Mouse (Mus musculus): ENCODE measurements around the gene B4galt4. TPM values are rescaled to one million over a fixed set of nuclear protein-coding genes. Genes with fewer than 3 reads are reported as not detected.
"Not testable (repeated sequence)": the region's sequence is repeated elsewhere in the genome, so short reads cannot be mapped to it uniquely, and the experiment has no call there.

The B4galt4 gene
- total RNA-seq, 2 experiments from 2014 or later: 58.2 to 62.7 TPM

DNA sequence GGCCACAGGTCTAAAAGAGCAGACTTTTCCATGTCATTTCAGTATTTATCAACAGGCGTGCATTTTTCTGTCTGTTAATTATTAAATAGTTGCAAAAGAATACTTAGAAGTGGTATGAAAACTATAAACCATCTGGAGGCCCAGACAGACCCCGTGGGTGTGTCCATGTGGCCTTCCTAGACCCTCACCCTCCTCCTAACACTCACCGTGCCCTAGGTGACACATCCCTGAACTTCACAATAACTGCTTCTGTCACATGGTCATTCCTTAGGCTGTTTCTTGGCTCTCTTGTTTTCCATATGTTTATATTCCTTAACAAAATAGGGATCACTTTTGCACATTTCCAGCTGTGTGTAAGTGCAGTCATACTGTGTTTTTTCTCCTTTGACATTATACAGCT lies 24.6 kb downstream of the B4galt4 start:
- no peak for ATAC-seq (replicated peaks; ENCODE audit: poor library complexity, severe bottlenecking)

DNA sequence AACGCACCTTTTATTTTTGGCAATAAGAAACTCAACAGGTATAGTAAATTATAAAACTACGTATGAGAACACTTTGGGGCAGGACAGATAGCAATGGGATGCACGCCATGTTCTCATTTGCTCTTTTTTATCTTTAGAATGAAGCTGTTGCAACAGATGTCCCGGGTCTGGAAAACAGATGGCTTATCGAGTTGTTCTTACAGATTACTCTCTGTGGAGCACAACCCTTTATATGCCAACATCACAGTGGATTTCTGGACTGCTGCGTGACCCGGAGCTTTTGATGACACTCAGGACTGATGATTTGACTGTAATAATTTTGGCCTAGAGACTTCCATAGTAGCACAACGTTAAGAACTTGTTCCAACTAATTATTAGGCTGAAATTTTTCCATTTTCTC lies 25.7 kb downstream of the B4galt4 start:
- ATAC-seq (replicated peaks; ENCODE audit: poor library complexity, severe bottlenecking): no peak

DNA sequence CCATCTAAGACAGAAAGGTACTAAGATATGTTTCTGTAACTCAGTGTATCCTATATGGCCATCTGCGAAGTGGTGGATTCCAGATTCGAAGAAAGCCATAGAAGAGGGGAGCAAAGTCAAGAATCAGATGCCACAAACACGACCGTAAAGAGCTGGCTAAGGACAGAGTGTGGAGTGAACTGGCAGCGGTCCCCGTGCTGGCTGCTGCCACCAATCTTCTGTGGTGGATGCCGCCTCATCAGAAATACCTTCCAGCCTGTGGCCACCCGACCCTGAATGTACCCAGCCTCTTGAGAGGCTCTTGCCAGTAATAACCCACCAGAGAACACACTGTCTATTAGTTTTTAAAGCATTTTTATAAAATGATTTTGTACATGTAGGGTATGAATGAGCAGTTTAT lies 26.3 kb downstream of the B4galt4 start:
- ATAC-seq (replicated peaks; ENCODE audit: poor library complexity, severe bottlenecking): no peak

DNA sequence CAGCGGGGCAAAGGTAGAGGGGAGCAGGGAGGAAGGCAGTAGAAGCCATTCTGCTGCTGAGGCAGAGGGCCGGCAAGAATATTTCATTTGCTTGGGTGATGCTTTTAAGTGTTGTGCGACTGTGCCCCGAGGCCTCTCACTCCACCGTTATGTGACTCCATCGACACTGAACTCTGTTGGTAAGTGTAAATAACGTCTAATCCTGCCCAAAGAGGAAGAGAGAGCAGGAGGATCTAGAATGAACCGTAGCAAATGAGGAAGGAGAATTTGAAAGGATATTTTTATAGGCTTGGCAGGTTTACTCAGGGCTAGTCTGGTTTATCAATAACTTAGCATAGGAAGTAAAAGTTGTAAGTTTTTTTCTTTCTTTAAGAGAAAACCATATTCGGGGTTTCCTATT lies 27.5 kb downstream of the B4galt4 start:
- peak; percentile 79 for ATAC-seq (replicated peaks; ENCODE audit: poor library complexity, severe bottlenecking)

DNA sequence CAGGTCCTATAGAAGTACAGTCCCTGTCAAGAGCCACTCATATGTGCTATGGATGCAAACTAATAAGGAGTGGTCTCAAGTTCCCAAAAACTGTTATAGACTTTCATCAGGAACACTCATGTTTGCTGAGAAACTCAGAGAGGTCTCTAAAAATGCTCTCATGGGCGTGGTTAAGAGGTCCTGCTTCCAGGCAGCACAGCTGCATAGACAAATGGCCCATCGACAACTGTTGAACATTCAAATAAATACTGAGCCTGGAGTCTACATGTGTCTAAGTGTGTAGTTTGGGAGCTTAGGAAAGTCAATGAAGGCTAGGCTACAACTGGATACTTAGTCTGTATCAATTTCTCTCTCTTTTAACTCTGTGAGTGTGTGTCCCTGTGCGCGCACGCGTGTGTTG lies 29.1 kb downstream of the B4galt4 start:
- no peak for ATAC-seq (replicated peaks; ENCODE audit: poor library complexity, severe bottlenecking)

DNA sequence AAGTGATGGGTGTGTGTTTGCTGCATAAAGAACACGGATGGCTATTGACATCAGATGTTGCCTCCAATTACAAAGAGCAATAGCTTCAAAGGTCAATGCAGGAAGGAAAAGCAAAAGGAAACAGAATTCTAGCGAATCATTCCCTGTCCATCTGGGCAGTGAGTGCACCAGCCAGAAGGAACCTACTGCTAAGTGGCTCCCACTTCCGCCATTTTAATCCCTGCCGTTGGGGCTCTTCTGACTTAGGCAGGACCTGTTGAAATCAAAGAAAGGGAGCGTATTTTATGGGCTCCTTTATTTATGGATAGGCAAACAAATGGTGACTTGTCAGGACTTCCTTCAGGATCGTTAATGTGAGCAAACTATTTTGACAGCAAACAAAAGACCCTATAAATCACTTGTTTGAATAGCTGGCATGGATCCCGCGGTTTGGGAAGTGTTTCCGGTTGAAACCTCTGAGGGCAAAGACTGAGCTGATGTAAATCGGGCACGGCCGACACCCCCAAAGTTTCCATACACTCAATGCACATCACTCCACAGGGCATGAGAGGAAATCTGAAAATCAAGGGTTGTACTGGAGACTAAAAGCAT lies 30.9 kb downstream of the B4galt4 start:
- no peak for ATAC-seq (replicated peaks; ENCODE audit: poor library complexity, severe bottlenecking)

DNA sequence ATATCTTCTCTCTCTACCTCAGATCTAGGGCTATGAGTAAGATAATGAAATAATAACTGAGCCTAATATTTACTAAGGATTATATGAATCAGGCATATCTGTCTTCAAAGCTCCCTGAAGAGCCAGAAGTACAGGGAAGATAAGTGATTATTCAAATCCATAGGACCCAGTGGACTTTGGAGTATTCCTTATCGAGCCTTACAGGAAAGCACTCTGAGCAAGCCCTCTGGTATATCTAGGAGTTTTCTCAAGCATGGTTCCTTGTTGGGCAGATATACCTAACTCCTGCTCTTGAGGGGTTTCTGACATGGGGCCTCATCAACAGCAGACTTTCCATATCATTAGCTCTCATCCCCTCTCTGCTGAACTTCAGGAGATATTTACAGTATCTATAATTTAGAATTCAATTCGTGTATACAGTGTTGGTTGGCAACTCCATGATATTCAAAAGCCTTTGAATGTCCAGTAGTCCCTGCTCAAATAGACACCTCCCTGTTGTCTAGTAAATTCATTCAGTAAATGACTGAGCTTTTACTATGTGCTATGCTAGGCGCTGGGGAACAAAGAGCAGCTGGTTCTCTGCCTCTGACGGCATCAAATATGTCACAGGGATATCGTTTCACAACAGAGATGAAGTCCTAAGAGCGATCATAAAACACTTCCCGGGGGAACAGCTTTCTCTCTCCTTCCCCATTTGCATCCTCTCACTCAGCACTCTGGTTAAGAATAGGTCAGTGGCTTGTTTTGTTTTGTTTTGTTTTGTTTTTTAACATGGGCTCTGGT lies 33.1 kb downstream of the B4galt4 start:
- no peak for ATAC-seq (replicated peaks; ENCODE audit: poor library complexity, severe bottlenecking)

DNA sequence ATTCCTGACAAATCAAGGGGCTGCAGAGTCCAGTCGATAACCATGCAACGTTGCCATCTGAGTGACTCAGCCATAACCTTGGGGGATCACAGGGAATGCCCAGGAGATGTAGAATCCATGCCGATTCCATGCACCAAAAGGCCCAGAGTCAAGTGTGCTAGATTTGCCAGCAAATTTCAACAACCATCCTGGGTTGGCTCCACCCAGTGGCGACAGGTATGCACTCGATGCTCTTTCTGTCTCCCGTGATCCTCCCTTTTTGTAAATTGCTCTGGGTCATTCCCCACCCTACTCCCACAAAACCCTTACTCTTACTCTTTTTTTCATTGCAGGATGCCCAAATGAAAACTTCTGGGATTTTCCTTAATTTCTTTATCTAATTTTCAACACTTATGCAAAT lies 34.3 kb downstream of the B4galt4 start:
- no peak for ATAC-seq (replicated peaks; ENCODE audit: poor library complexity, severe bottlenecking)

DNA sequence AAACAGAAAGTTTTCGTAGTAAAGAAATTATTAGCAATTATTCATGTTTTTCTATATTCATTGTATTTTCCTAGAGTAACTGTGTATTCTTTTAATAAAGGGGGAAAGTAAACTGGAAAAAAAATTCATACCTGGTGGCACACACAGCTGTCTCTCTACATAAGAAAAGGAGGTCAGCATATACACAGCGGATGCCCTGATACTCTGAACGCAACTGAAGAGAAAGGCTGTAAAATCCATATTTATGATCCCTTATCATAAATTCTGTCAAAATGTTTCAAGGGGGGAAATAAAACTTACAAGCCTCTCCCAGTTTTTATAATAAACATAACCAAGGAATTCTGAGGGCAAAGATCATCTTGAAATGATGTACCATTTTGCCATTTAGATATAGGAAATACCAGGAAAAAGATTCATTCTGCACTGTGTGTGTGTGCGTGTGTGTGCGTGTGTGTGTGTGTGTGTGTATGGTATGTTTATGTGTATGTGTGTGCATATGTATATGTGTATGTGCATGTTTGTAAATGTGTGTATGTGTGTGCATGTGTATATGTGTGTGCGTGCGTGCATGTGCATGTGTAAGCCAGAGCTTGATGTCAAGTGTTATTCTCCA lies 39.0 kb downstream of the B4galt4 start:
- ATAC-seq (replicated peaks; ENCODE audit: poor library complexity, severe bottlenecking): no peak

DNA sequence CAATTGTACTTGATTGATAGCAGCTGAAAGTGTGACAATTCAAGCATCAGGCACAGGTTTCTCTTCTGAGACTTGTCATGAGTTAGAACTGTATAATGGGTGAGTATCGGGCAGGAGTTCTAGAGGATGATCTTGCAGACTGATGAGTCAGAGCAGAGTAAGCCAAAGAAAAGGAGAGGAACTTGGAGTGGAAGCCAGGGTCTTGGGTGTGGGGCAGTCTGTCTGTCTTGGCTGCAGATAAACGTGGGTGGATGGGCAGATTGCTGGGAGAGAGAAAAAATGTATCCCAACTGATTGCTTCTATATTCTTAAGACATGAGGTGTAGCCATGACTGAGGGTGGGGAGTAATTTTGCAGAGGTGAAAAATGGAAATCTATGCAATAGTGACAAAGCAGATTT lies 39.9 kb downstream of the B4galt4 start:
- ATAC-seq (replicated peaks; ENCODE audit: poor library complexity, severe bottlenecking): no peak

DNA sequence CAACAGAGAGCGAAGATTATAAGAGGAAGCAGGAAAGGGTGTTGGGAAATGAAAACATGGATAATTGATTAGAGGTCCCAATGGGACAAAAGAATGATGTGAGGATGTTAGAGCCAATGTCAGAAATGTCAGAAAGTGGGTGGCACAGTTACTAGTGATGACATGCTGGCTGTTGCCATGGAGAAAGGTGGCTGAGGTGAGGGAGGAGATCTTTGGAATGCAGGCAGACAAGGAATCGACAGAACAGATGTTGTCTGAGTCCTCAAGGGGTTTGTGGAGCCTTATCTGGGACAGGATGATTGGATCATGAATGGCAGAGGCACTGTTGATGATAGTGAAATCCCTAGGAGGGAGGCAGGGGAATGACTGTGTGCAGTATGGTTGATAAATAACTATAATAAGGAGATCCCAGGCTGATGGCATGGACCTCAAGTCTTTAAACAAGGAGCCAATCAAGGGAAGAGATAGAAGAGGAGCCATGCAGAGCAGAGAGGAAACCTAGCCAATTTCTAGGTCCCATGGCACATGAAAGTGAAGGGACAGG lies 40.5 kb downstream of the B4galt4 start:
- no peak for ATAC-seq (replicated peaks; ENCODE audit: poor library complexity, severe bottlenecking)

DNA sequence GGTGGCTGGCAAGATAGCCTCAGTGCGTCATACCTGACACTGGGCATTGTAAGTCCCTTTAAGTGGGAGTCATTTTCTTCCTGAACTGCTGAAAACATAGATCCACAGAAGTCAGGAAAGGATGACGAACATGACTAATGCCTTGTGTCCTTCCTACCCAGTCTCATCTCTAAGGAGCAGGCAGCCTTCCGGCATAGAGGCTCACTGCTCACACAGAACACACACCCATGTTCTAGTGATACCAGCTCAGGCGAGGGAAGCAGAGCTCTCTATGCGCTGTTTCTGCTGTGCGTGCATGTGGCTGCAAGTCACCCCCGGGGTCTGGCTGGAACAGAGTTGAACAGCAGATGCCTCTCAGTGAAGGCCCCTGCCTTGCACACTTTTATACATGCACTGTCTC lies 43.2 kb downstream of the B4galt4 start:
- no peak for ATAC-seq (replicated peaks; ENCODE audit: poor library complexity, severe bottlenecking)

DNA sequence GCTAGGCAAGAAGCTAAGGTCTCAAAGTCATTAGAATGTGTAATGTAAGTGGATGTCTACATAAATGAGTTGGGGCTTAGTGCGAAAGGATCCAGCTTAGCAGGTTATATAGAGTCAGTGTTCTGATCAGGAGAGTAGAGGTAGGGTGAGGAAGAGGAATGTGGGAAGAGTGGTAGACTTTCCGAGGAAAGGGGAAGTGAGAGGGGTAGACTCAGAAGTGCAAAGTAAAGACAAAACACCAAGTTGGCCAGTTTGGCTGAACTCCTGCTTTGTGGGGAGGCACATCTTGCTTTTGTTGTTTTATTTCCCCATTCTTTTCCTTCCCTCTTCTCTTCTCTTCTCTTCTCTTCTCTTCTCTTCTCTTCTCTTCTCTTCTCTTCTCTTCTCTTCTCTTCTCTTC lies 47.0 kb downstream of the B4galt4 start:
- peak; percentile 88 for ATAC-seq (replicated peaks; ENCODE audit: poor library complexity, severe bottlenecking)

DNA sequence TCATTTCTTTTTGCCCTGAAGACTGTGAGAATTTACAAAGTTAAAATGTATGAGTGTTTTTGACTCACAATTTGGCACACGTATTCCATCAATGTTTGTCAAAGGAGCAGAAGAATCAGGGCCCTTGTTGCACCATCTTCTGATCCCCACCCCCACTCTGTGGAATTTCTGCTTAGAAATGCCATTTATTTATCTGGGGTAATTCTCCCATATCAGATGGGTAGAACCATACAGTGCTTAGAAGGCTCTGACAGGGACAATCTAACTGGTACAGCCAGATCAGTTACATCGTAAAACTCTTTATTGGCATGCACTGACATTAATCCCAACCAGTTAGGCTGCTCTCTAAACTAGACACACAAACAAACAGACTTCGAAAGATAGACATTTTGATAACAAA lies 47.9 kb downstream of the B4galt4 start:
- no peak for ATAC-seq (replicated peaks; ENCODE audit: poor library complexity, severe bottlenecking)

DNA sequence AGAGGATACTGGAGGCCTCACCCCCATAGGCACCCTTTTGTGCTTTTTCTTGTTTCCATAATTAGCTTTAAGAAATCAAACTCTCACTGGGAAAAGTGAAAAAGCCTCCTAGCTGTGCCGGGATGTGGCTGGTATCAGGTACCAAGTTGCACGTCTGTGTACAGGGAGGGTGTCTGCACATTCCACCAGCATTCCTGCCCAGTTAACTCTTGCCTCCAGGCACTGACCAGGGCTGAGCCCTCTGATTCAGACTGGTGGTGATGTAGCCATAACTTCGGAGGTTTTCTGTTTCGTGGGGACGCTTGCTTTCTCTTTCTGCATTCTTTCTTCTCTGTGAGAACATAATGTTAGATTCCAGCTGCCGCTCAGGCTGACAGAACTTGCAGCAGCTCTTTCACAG lies 51.1 kb downstream of the B4galt4 start:
- ATAC-seq (replicated peaks; ENCODE audit: poor library complexity, severe bottlenecking): no peak

DNA sequence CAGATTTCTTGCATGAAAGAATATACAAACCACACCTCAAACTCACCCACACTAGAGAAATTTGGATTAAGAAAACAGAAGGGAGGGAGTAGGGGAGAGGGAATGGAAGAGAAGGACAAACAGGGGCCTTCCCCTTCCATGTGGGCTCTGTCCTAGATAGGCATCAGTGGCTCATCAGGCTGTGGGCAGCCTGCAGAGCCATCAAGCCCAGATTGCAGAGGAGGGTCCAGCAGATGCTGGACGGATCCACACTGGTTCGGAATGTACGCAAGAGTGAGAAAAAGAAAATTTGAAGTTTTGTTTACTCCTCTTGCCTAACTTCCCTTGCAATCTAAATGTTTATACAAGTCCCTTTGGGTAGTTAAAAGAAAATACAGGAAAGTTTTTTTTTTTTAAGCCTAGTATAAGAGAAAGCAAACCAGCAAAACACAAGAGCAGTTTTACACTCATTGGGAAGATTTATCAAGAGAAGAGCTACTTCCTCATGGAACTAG lies 56.9 kb downstream of the B4galt4 start:
- no peak for ATAC-seq (replicated peaks; ENCODE audit: poor library complexity, severe bottlenecking)

DNA sequence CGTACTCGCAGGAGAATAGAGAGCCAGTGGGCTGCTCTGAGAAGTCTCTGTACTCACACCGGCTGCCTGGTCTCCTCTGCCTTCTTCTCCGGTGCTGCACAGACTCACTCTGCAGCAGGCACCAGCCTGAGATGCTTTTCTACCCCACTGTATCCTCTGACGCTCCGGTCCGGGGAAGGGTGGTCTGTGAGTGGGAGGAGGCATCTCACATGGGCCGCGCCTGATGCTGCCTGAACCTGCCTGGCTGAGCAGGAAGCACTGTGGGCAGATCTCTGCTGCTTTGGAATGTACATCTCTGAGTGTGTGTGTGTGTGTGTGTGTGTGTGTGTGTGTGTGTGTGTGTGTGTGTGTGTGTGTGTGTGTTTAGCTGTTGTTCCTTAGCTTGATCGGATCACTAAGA lies 58.0 kb downstream of the B4galt4 start, which contains the start of gene Upk1b:
Gene Upk1b (minus strand): TSS at position 238 of the 400 bp plus-strand sequence.
- peak; percentile 69 for ATAC-seq (replicated peaks; ENCODE audit: poor library complexity, severe bottlenecking)

DNA sequence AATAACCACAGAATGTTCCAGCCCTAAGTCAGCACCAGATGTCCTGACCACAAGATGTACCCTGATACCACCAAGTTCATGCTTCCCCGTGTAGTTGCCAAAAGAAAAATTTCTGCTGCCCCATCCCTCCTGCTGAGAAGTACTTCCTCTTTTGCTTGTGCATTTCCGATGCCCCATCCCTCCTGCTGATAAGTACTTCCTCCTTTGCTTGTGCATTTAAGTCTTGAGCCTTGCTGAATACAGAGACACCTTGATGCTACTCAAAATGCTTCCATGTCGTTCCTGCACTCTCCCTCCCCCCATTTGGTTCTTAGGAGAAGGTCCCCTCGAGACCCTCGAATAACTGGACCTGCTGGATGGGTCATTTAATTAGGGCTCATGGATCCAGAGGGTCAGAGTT lies 65.7 kb downstream of the B4galt4 start:
- not testable (repeated sequence) for ATAC-seq (replicated peaks; ENCODE audit: poor library complexity, severe bottlenecking)

DNA sequence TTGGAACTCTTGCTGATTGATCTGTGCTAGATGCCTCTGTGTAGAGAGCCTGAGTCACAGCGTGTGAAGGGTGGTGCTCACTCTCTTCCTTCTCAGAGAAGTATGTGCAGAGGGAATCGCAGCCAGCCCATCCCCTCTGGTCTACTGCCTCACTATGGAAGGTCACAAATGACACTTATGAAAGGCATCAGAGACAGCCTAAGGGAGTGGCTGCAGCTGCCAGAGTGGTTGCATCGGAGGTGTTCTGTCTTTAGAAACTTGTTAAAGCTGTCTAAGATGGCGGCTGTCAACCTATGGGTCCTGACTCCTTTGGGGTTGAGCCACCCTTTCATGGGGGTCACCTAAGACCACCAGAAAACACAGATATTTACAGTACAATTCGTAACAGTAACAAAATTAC lies 68.1 kb downstream of the B4galt4 start:
- ATAC-seq (replicated peaks; ENCODE audit: poor library complexity, severe bottlenecking): no peak

DNA sequence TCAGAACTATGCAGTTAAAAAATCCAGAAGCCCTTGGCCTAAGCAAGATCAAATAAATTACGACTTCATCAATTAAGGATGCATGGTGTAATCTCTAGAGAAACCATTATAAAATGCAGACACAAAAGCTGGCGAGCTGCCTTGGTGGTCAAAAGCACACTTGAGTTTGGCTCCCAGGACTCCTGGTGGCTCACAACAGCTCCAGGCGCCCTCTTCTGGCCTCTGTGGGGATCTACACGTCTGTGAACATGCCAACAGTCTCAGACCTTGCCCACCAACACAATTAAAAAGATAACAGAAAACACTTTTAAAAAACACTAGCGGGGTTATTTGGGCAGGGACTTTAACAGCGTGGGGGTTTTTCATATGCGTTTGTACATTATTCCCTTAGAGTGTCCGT lies 70.5 kb downstream of the B4galt4 start:
- ATAC-seq (replicated peaks; ENCODE audit: poor library complexity, severe bottlenecking): peak; percentile 99
